Mouse (Mus musculus): ENCODE measurements around the gene Ybx2.

Gene Ybx2

DNA sequence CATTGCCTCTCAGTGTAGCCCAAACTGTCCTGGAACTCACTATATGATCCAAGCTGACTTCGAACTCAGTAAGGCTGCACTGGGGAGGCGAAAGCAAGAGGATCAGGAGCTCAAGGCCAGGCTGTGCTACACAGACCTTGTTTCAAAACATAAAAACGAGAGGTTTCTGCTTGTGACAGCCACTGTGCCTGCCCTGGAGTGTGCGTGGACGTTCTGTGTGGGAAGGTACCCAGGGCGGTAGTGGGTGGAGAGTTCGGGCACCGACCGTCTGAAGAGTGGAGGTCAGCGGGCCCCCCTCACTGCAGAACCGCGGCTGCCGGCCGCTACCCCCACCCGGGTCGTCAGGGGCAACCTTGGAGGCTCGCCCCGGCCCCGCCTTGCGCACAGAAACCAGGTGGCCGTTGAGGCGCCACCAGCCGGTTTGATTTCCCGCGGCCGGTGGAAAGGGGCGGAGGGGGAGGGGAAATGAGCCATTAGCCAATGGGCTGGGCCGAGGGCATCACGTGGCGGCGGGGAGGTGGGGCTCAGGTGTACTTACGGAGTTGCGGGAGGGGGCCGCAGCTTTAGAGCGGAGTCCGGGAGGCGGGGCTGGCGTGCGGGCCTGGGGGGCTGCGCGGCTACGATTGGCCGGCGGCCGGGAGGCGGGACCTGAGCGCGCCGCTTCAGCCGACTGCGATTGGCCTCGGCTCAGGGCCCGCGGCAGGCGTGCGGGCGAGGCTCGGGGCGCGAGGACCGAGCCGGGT, at the start of gene Ybx2:
Gene Ybx2 (plus strand): TSS at position 660 of the 743 bp plus-strand sequence.
- in situ Hi-C loops (cut with MboI; ENCODE audit: unreplicated experiment in 2 of 2) = loop anchor here (10.0 kb wide), 2 partner anchors 79 to 179 kb away; partner anchors contain the start of genes Acadvl (in 1 of the 2) and Dlg4 (in 1 of the 2)

DNA sequence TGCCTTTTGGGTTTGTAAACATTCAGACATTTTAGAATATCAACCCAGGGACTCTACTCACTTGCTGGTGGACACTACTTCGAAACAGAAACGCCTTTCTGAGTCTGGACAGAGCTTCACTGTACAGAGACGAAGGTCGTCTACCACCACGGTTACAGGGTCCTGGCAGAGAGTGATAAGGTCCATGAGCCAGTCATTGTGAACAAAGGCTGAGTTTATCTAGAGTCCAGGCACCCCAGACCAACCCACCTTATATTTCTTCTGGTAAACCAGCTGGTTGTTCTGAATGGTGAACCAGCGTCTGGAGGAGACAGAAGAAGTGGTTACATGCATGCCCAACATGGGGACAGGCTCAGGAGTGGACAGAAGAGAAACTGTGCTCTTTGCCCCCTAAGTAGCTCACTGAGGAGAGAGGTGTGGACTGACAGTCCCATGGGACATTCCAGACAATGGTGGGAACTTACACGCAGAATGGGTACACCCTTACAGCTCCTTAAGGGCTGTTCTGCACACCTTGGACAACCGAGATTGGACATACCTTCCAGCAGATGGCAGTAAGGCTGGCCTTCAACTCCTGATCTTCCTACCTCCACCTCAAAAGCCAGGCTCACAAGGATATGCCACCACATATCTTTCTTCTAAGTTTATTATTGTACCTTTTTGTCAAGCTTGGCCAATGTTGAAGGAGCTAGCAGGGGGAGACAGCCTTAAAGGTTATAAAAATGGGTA, 48.5 kb upstream of the Ybx2 start:
- in situ Hi-C loops (cut with MboI; ENCODE audit: unreplicated experiment in 2 of 2) = no loop called here

DNA sequence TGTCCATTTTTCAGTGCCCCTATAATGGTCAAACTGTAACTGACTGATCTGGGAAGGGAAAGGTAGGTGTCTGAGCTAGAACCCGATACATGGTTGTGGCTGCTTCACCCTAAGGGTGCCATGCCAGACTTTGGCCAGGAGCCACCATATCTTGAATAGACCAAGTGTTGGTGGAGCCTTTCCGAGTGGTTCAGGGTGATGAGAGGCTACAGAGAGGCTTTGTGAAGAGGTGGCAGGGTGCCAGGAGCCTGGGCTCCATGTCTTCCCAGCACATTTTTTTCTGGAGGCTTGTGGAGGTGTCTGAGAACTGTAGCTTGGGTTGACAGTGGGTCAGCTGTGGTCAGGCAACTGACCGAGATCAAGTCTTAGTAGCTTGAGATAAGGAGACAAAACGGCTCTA, 44.1 kb upstream of the Ybx2 start:
- in situ Hi-C loops (cut with MboI; ENCODE audit: unreplicated experiment in 2 of 2) = no loop called here

DNA sequence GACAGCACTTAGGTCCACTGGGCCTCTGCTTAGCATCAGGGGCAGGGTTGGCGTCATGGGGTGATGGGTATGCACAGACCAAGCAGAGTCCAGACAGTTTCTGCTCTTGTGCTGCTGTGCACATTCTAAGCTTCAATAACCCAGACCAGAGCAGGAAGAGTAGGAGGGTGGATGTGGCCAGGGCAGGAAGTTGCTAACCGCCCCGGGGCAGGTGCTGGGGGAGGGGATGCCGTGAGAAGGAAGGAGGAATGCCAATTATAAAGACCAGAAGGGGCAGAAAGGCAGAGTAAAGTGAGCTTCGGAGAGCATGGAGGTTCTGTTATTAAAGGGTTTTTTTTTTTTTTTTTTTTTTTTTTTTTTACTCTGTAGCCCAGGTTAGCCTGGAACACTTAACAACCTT, 40.9 kb upstream of the Ybx2 start:
- in situ Hi-C loops (cut with MboI; ENCODE audit: unreplicated experiment in 2 of 2) = no loop called here

GRCm38 (mm10) chr11:69895291-69895690, 40.3 kb upstream of the Ybx2 start, which contains the start of gene Acap1:
Gene Acap1 (minus strand): TSS chr11:69895539.
- in situ Hi-C loops (cut with MboI; ENCODE audit: unreplicated experiment in 2 of 2) = no loop called here

DNA sequence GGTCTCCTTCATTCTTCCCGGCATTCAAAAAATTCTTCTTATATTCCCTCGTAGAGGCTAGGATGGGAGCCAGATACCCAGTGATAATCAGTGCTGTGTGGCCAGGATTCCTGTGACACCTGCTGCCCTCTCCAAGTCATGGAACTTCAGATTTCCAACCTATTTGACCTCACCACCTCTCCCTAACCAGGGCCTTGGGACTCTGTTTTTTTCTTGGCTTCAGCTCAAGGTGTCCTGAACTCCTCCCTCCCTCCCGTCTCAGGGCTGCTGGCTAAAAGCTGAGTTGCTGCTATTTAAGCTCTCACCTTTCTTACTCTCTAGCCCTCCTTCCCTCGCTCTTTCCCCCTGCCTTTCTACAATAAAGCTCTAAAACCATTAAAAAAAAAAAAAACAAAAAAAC, 35.7 kb upstream of the Ybx2 start:
- in situ Hi-C loops (cut with MboI; ENCODE audit: unreplicated experiment in 2 of 2) = no loop called here

DNA sequence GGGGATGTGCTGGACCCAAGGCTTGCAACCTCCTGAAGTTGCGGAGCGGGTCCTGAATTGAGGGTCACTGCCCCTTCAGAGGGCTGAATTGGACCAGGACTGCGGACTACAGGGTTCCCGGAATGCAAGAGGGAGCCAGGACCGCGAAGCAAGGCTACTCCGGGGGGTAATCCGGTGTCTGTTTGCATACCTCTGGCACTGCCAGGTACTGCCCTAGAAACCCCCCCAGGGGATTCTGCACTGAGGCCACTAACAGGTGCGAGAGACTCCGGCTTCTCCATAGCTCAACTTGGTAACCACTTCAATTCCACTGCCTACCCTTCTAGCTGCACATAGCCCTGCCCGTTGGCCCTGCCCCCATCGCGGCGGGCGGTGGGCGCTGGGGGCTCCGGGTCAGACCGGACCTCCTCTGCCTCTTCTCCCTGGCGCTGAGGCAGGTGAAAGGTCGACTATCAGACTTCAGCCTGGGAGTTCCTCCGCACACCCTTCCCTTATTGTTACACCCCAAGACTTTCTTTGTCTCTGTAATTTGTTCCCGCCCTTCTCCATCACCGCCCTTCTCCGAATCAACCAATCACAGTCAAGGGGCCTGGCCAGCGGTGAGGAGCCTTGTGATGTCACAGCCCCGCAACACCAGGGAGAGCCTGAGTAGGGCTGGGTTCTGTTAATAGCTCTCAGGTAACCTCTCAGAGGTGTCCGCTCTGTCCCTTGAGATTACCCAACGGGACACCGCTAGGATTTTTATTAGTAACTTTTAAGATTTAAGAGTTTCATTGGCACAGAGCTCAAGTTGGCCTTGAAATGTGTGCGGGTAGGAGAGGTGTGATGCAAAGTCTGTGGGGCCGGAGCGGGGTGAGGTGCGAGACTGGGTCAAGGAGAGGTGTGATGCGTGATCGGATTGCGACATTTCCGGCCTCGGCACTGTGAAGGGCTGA, 34.9 kb upstream of the Ybx2 start, which contains the start of the genes 2810408A11Rik and Neurl4:
Gene 2810408A11Rik (minus strand): TSS at position 517 of the 935 bp plus-strand sequence.
Gene Neurl4 (plus strand): TSS at position 602 of the 935 bp plus-strand sequence.
- in situ Hi-C loops (cut with MboI; ENCODE audit: unreplicated experiment in 2 of 2) = no loop called here

DNA sequence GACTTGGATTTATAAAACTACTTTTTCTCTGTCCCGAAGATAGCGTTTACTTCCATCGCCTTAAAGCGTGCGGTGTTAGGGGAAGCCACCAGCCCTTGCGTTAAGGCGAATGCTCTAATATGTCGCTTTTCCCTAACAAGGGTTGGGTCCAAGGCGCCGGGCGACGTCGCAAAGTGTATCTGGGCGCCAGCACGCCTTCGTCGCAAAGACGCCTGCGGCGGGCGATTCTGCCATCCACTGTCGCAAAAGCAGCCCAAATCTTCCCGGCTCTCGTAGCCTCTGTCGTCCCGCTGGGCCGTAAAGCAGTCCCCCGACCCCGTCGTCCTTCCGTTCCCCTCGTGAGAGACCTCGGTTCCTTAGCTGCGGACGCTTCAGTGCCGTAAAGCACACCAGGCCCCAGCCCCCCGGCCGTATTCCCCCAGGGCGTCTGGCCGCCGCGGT, 34.2 kb upstream of the Ybx2 start:
- in situ Hi-C loops (cut with MboI; ENCODE audit: unreplicated experiment in 2 of 2) = no loop called here

DNA sequence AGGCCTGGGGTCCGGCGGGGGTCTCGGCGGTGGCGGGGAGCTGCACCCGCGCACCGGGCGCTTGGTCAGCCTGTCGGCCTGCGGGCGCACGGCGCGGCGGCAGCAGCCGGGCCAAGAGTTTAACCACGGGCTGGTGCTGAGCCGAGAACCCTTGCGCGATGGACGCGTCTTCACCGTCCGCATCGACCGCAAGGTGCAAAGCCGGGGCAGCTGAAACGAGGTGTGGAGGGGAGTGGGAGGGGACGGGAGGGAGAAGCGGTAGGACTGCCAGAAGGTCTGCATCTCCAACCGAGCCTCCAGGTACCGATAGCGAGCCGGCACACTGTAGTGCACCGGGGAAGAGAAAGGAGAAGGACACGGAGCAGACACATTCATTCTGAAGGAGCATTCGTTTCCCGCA, 33.6 kb upstream of the Ybx2 start:
- in situ Hi-C loops (cut with MboI; ENCODE audit: unreplicated experiment in 2 of 2) = no loop called here

- in situ Hi-C loops (cut with MboI; ENCODE audit: unreplicated experiment in 2 of 2) = no loop called here
These were observed 32.6 kb upstream of the Ybx2 start for GRCm38 (mm10) chr11:69902972-69903371.

DNA sequence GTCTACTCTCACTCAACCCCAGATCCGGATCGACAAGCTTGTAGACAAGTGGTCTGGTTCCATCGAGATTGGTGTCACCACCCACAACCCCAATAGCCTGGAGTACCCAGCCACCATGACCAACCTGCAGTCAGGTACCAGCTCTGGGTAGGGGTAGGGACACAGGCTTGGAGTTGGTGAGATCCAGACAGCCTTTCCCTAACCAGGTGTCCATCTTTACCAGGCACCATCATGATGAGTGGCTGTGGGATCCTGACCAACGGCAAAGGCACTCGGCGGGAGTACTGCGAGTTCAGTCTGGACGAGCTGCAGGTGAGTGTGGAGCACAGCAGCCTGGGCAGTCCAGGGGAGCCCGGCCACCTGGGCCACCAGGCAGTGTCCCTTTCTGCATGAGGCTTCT, 31.3 kb upstream of the Ybx2 start:
- in situ Hi-C loops (cut with MboI; ENCODE audit: unreplicated experiment in 2 of 2) = no loop called here

DNA sequence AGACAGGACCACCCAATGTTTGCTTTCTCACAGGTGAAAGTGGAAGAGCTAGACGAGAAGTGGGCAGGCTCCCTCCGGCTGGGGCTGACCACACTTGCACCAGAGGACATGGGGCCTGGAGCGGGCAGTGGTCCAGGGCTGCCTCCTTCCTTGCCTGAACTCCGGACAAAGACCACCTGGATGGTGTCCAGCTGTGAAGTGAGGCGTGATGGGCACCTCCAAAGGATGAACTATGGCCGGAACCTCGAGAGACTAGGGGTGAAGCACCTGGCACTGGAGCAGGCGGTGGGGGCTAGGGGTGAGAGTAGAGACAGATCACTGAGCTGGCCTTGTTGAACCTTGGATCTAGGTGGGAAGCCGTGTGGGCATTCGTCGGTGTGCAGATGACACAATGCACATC, 27.0 kb upstream of the Ybx2 start:
- in situ Hi-C loops (cut with MboI; ENCODE audit: unreplicated experiment in 2 of 2) = no loop called here

DNA sequence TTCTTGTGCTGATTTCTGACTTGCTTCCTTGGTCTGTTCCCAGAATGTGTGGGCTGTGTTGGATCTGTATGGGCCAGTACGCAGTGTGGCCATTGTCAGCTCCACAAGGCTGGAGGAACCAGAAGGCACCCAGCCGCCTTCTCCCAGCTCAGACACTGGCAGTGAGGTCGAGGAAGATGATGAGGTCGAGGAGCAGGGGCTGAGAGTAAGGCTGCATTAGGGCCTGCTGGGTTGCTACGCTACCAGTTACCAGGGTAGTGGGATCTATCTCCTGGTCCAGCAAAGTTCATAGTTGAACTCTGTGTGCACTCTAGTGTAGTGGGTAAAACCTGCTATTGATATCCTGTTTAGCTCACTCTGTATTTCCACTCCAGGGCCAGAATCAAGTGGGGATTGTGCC, 26.4 kb upstream of the Ybx2 start:
- in situ Hi-C loops (cut with MboI; ENCODE audit: unreplicated experiment in 2 of 2) = no loop called here

GRCm38 (mm10) chr11:69910177-69910576, 25.4 kb upstream of the Ybx2 start:
- in situ Hi-C loops (cut with MboI; ENCODE audit: unreplicated experiment in 2 of 2) = no loop called here

DNA sequence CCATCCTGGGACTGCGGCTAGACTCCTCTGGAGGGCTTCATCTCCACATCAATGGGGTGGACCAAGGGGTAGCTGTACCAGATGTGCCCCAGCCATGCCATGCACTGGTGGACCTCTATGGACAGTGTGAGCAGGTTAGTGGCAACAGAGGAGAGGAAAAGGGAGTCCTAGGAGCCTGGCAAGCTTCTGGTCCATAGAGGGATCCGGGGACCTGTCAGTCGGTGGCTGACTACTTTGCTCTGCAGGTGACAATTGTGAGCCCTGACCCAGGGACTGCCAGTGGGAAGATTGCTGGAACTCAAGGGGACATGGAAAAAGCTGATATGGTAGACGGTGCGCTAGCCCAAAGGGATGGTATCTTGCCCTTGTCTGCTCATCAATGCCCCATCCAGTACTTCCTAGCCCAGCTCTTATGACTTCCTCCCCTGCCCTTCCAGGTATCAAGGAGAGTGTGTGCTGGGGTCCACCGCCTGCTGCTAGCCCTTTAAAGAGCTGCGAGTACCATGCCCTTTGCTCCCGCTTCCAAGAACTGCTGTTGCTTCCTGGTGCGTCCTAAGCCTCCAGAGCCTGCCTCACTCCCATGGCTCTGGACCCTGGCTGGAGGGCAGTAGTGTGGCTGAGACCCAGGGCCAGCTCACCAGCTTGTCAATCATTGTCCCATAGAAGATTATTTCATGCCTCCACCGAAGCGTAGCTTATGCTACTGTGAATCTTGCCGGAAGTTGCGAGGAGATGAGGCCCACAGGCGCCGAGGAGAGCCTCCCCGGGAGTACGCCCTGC, 24.6 kb upstream of the Ybx2 start:
- in situ Hi-C loops (cut with MboI; ENCODE audit: unreplicated experiment in 2 of 2) = no loop called here

- in situ Hi-C loops (cut with MboI; ENCODE audit: unreplicated experiment in 2 of 2) = no loop called here
These were observed 23.9 kb upstream of the Ybx2 start for GRCm38 (mm10) chr11:69911701-69912100.

- in situ Hi-C loops (cut with MboI; ENCODE audit: unreplicated experiment in 2 of 2) = no loop called here
These were observed 22.7 kb upstream of the Ybx2 start for GRCm38 (mm10) chr11:69912716-69913530.

GRCm38 (mm10) chr11:69913554-69914371, 21.8 kb upstream of the Ybx2 start, which contains the start of gene Gps2:
Gene Gps2 (plus strand): TSS chr11:69913888.
- in situ Hi-C loops (cut with MboI; ENCODE audit: unreplicated experiment in 2 of 2) = no loop called here
